Mouse (Mus musculus): Measurements from ENCODE around the gene Gm13279.
"Not testable (repeated sequence)": the region's sequence is repeated elsewhere in the genome, so short reads cannot be mapped to it uniquely, and the experiment has no call there.

DNA sequence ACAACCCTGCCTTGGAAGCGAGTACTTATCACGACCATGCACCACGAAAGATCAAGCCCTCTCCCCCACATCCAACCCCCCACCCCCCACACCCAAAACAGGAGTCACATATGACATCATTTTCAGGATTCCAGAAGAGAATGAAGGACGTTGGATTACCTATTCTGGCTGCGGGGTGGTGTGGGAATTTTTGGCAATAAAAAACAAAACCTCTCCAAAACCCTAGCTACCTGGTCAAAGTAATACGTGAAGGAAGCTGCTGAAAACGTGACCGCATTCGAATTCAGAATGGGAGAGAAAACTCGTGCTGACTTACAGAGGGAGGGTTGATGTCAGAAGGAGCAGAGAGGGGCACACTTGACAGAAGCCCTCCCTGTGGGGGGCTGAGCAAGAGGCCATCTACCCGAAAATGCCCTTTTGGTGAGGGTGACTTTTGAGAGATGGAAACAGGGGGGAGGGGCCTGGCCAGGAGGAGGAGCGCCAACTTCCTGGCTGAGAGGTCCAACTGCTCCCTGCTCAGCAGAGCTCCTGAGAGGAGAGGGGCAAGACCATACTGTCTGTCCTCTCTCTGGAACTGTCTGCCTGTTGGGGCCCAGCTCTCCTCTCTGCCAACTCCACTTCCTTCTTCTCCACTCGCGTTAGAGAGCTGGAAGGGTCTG is 37.5 kb upstream of the Gm13279 start, which contains the start of gene Gm13283:
- not testable (repeated sequence) for TF ChIP-seq POLR2A (IDR thresholded peaks at IDR 0.05; ENCODE audit: control insufficient read depth, extremely low read depth, insufficient read depth, low read length, poor library complexity); CTCF (IDR thresholded peaks at IDR 0.05; ENCODE audit: borderline replicate concordance, control insufficient read depth, extremely low read depth, insufficient read depth, low read length, poor library complexity)

Data from thymus, adult 2 months (tissue).